Mouse (Mus musculus) MN1 (cell line): ENCODE measurements around the gene Zfp64.

Experiments
- DNase-seq: peaks from one replicate; pipeline ENCODE4 v3.0.0-alpha.2; 2016; ENCODE audit warnings: low spot score

The Zfp64 gene

GRCm38 (mm10) chr2:168846180-168846720 lies 109.1 kb downstream of the Zfp64 start:
- no peak for DNase-seq
